Mouse (Mus musculus) neural tube, embryonic 13.5 days (tissue): ENCODE measurements around the gene Plpp2. TPM values are rescaled to one million over a fixed set of nuclear protein-coding genes. Genes with fewer than 3 reads are reported as not detected.

Experiments
- ATAC-seq: fragments of 200-750 bp; cut with Nextera tagmentation; 2 replicates; pipeline ENCODE4 v1.8.0; 2017; ENCODE audit warnings: low read depth, mild to moderate bottlenecking, moderate TSS enrichment, moderate library complexity
- H3K27ac ChIP-seq: fragments of 300-500 bp; sonication (generic); replicated peaks from 2 replicates; pipeline ENCODE4 v1.5.1; 2015; ENCODE audit warnings: moderate library complexity, mild to moderate bottlenecking, inconsistent platforms
- H3K27me3 ChIP-seq: fragments of 300-500 bp; sonication (generic); 2 replicates; pipeline ENCODE4 v1.6.1; 2015; ENCODE audit warnings: mild to moderate bottlenecking, inconsistent platforms
- H3K36me3 ChIP-seq: fragments of 300-500 bp; sonication (generic); 2 replicates; pipeline ENCODE4 v1.6.1; 2015; ENCODE audit warnings: mild to moderate bottlenecking, inconsistent platforms
- H3K4me1 ChIP-seq: fragments of 300-500 bp; sonication (generic); replicated peaks from 2 replicates; pipeline ENCODE4 v1.6.1; 2015; ENCODE audit warnings: inconsistent platforms
- H3K4me2 ChIP-seq: fragments of 300-500 bp; sonication (generic); 2 replicates; pipeline ENCODE4 v1.6.1; 2015; ENCODE audit warnings: inconsistent platforms, mild to moderate bottlenecking, moderate library complexity
- H3K4me3 ChIP-seq: fragments of 300-500 bp; sonication (generic); 2 replicates; pipeline ENCODE4 v1.5.1; 2015; ENCODE audit warnings: mild to moderate bottlenecking, inconsistent platforms
- H3K9ac ChIP-seq: fragments of 300-500 bp; sonication (generic); 2 replicates; pipeline ENCODE4 v1.6.1; 2015; ENCODE audit warnings: moderate library complexity, mild to moderate bottlenecking, inconsistent platforms
- H3K9me3 ChIP-seq: fragments of 300-500 bp; sonication (generic); 2 replicates; pipeline ENCODE4 v1.6.1; 2016; ENCODE audit warnings: inconsistent platforms
- WGBS: fragments of 180-500 bp; shearing (Covaris S2); methylation state at CpG from one replicate; pipeline ENCODE4 v1.1.7; 2015; 5-methylcytosine and 5-hydroxymethylcytosine counted together
- microRNA-seq: library from miRNA; unstranded; fragments of <30 nt; microRNA quantifications from one replicate; pipeline ENCODE4, GENCODE M21; 2016
- polyA plus RNA-seq: library from polyadenylated mRNA; unstranded; fragments of >200 nt; fragmentation: Nextera tagmentation; extraction: Ambion mirVana; gene quantifications from 2 replicates; pipeline ENCODE4 v1.2.1, GENCODE M21; 2015

The Plpp2 gene
- polyA plus RNA-seq, 1 experiment from 2014 or later, result 17.5 TPM

- WGBS, result 86% methylated on average over 1 of the region's 1 CpGs
- Histone ChIP-seq H3K27ac (no peak overlapping the region), H3K4me2 (no peak overlapping the region), H3K4me3 (no peak overlapping the region), H3K4me1 (no peaks in the 10 kb centered on the region), H3K36me3 (peaks cover 17% of the 10 kb centered on the region; the same call in 1 of the 2 replicates), H3K9ac (no peak overlapping the region), H3K9me3 (no peaks in the 10 kb centered on the region), H3K27me3 (no peaks in the 10 kb centered on the region)
- ATAC-seq, result no peak
Measured at GRCm38 (mm10) chr10:79524433-79524832, 9.2 kb downstream of the Plpp2 start.

- Histone ChIP-seq H3K4me3 (no peak overlapping the region), H3K9me3 (no peaks in the 10 kb centered on the region), H3K9ac (no peak overlapping the region), H3K4me1 (no peaks in the 10 kb centered on the region), H3K4me2 (no peak overlapping the region), H3K27me3 (no peaks in the 10 kb centered on the region), H3K36me3 (no peaks in the 10 kb centered on the region), H3K27ac (no peak overlapping the region)
- ATAC-seq, result no peak
- whole genome bisulfite sequencing, result 91% methylated on average over 2 of the region's 2 CpGs
Measured at GRCm38 (mm10) chr10:79506709-79507108, 26.9 kb downstream of the Plpp2 start.

DNA sequence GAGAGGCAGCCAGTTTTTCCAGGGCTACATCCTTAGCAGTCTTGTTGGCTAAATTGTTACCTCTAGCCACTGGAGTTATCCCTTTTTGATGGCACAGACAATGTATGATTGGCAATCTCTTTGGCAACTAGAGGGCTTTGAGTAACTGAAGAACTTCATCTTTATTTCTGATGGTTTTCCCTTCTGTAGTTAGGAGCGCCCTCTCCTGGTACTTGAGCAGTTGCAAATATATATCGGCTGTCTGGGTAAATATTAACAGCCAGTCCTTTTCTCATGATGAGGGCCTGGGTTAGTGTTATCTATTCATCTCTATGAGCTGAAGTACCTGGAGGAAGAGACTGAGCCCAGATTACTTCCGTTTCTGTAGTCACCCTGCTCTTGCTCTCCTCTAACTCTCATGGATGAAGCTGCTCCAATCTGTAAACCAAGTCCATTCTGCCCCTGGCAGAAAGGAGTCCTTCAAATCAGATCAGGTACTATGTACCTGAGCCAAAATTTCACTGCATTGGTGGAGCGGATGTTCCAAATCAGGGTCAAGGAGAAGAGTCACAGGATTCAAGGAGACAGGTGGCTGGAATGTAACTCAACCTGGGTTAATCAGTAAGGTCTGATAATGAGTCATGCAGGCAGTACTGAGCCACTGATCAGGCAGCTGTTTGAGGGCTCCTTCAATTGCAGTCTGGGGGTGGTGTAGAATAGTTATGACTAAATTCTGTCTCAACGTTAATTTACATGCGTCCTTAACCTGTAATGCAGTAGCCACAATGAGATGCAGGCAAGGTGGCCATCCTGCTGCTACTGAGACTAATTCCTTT is 30.6 kb downstream of the Plpp2 start:
- no peaks in the 10 kb centered on the region for H3K9me3 ChIP-seq
- no peak overlapping the region for H3K4me3 ChIP-seq
- H3K36me3 ChIP-seq, result no peaks in the 10 kb centered on the region
- no peak overlapping the region for H3K4me2 ChIP-seq
- H3K9ac ChIP-seq, result no peak overlapping the region
- no peak overlapping the region for H3K27ac ChIP-seq
- no peaks in the 10 kb centered on the region for H3K27me3 ChIP-seq
- 67% methylated on average over 6 of the region's 6 CpGs for WGBS
- ATAC-seq, result no peak
- H3K4me1 ChIP-seq, result no peaks in the 10 kb centered on the region

DNA sequence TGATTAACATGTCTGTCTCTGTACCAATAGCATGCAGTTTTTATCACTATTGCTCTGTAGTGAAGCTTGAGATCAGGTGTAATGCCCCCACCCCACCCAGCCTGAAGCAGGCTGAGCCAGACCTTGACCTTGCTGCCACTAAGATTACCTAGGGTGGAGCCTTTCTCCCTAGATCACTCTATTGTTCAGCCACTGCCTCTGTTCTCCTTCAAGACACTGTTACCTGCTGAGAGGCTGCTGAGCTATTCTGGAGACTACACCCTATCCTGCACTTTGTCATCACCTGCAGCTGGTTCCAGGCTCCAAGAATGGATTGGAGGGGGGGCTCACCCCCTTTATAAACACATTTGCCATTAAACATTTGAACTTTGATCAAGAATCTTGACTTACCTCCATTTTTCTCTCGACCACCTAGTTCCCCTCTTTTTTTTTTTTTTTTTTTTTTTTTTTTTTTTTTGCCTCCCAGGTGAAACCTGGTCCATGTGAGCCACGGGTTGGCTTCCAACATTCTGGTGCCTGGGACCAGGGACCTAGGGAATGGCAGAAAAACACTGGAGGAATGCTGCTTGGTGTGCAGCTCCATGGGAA is 36.8 kb downstream of the Plpp2 start:
- no peaks in the 10 kb centered on the region for H3K27me3 ChIP-seq

DNA sequence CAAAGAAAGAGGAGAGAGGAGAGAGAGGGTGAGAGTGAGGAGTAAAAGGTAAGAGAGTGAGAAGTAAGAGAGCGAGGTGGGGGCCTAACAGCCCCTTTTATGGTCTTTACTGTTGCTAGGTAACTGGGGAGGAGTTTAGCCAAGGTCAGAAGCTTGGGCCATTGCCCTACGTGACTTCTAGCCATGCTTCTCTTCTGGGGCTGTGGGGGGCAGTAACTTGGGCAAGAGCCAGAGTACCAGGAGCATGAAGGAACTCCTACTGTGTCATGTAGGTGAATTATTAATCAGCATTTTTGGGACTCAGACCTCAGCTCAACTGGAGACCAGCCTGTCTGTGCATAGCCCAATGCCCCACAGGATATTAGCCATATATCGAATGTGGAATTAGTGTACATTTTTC is 37.7 kb downstream of the Plpp2 start:
- Histone ChIP-seq H3K27me3 (no peaks in the 10 kb centered on the region), H3K9me3 (no peaks in the 10 kb centered on the region), H3K9ac (no peak overlapping the region), H3K4me2 (no peak overlapping the region), H3K27ac (no peak overlapping the region), H3K4me1 (no peaks in the 10 kb centered on the region), H3K36me3 (no peaks in the 10 kb centered on the region), H3K4me3 (no peak overlapping the region)
- WGBS, result 59% methylated on average over 3 of the region's 3 CpGs
- ATAC-seq, result no peak

More for the DNA sequence above, 36.8 kb downstream of the Plpp2 start:
- Histone ChIP-seq H3K4me2 (no peak overlapping the region), H3K27ac (no peak overlapping the region), H3K9me3 (no peaks in the 10 kb centered on the region), H3K4me1 (no peaks in the 10 kb centered on the region), H3K9ac (no peak overlapping the region), H3K4me3 (no peak overlapping the region), H3K36me3 (no peaks in the 10 kb centered on the region)
- 56% methylated on average over 2 of the region's 2 CpGs for WGBS
- no peak for ATAC-seq

Small RNA genes lying within 50 kb of the gene (microRNA-seq; reads per million reads assigned to microRNA genes)
- gene Mir6909, result not detected

Other genes with a start within 250 kb of the Plpp2 start
- not detected in 2 replicates for gene Vmn2r82, start 177.3 kb downstream of the Plpp2 start, polyA plus RNA-seq
- not detected in 2 replicates for gene Vmn2r83, start 65.1 kb downstream of the Plpp2 start, polyA plus RNA-seq
- 58.8 and 59.5 TPM in 2 replicates for gene Mier2, start 21.4 kb upstream of the Plpp2 start, polyA plus RNA-seq
- not detected in 2 replicates for gene Theg, start 53.5 kb upstream of the Plpp2 start, polyA plus RNA-seq
- gene C2cd4c, start 80.2 kb upstream of the Plpp2 start, polyA plus RNA-seq, result 0.11 and 0.17 TPM in 2 replicates
- 34.5 and 39.0 TPM in 2 replicates for gene Shc2, start 104.1 kb upstream of the Plpp2 start, polyA plus RNA-seq
- gene Odf3l2, start 111.9 kb upstream of the Plpp2 start, polyA plus RNA-seq, result not detected in 2 replicates
- 0.62 and 1.1 TPM in 2 replicates for gene Madcam1, start 130.8 kb upstream of the Plpp2 start, polyA plus RNA-seq
- 82.3 and 90.2 TPM in 2 replicates for gene Tpgs1, start 135.6 kb upstream of the Plpp2 start, polyA plus RNA-seq
- gene Cdc34, start 148.4 kb upstream of the Plpp2 start, polyA plus RNA-seq, result 98.3 and 98.7 TPM in 2 replicates
- 0.69 and 1.5 TPM in 2 replicates for gene Gzmm, start 155.2 kb upstream of the Plpp2 start, polyA plus RNA-seq
- gene Bsg, start 170.7 kb upstream of the Plpp2 start, polyA plus RNA-seq, result 750 and 762 TPM in 2 replicates
- 0.78 and 0.83 TPM in 2 replicates for gene Hcn2, start 182.8 kb upstream of the Plpp2 start, polyA plus RNA-seq
- gene Polrmt, start 212.8 kb upstream of the Plpp2 start, polyA plus RNA-seq, result 40.7 and 41.2 TPM in 2 replicates
- gene Fgf22, start 221.3 kb upstream of the Plpp2 start, polyA plus RNA-seq, result 1.7 and 2.7 TPM in 2 replicates
- 96.2 and 98.5 TPM in 2 replicates for gene Rnf126, start 233.2 kb upstream of the Plpp2 start, polyA plus RNA-seq
- gene Fstl3, start 243.5 kb upstream of the Plpp2 start, polyA plus RNA-seq, result 1.9 and 2.8 TPM in 2 replicates